ENCODE assay signal across 25 mouse cellular contexts in the genomic region with DNA sequence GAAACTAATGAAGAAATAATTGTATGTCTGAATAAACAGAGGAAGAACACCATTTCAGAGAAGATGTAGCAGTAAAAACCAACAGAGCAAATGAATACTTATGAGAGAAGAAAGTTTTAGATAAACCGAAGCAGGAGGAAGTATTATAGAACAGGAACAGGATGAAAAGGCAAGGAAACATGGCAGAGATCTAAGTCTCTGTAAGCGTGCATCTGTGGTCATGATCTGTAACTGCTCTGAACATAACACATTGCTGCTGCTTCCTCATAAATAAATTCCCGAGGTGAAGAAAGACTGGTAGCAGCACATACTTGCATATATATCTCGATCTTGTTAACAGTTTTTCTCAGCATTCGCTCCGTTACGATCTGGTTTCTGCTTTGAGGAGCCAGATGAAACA.
DNase-seq lines count a peak whose midpoint lies in the region; ATAC-seq lines count a peak whose summit lies in the region.
"Had no signal": no experiment of that assay in that cellular context is flagged by ENCODE, and none has a peak within 500 bp of the region (broad histone marks: within the 10 kb centered on the region; RNA-seq: fewer than 3 reads in every experiment).

No protein-coding gene starts in this region.

- H3K36me3 ChIP-seq in splenic B cell, adult 2 months (ENCODE audit: control insufficient read depth, insufficient read depth, low read length, poor library complexity, severe bottlenecking): no peaks in the 10 kb centered on the region
- H3K36me3 ChIP-seq: forebrain, embryonic 10.5 days; heart, embryonic 12.5 days; heart, embryonic 15.5 days had no signal

- DNase-seq in CD4-positive, CD25-positive, alpha-beta regulatory T cell, adult 2 months (ENCODE audit: low read depth, low spot score): peak; percentile 1
- peak; percentile 5 for DNase-seq in 416B (ENCODE audit: low read depth)
- DNase-seq in splenic B cell, adult 2 months (ENCODE audit: low read depth, low spot score): peak; percentile 2
- no peak for DNase-seq in left cerebral cortex, postnatal 10 days (ENCODE audit: extremely low spot score in 1 of 2, low spot score in 2 of 2)
- no peak for DNase-seq in adrenal gland, adult 18-20 months (ENCODE audit: low spot score in 2 of 2)
- DNase-seq: adrenal gland, adult 2 months; adrenal gland, postnatal 14 days; B cell, adult 2 months; cerebellum, adult 11-12 months; cerebellum, adult 8-10 months; cerebellum, postnatal 10 days; cerebellum, postnatal 36 days; gastrocnemius, postnatal 25 days; heart, adult 18-20 months; heart, postnatal 10 days; heart, postnatal 36 days had no signal

- intact Hi-C loops in left cerebral cortex, postnatal 10 days (cut with DNase I): no loop called here

- ATAC-seq in CD4-positive, CD25-positive, alpha-beta regulatory T cell, adult 4 months: no peak
- ATAC-seq in hematopoietic stem cell, adult 5-6 weeks (replicated peaks in 1 of 2; ENCODE audit: insufficient read depth in 1 of 2, low FRiP score in 2 of 2, low TSS enrichment in 1 of 2, low read depth in 1 of 2, poor library complexity in 2 of 2, severe bottlenecking in 2 of 2): 0 out of 4 replicates have a peak, but pooled peaks have one; percentile 29 to 42
- ATAC-seq: activated CD4-positive, CD25-positive, alpha-beta regulatory T cell, adult 4 months; forebrain, embryonic 13.5 days; hindbrain, postnatal 0 days; inflammation-experienced regulatory T-cells, adult 6 months had no signal

- no peaks in the 10 kb centered on the region for H3K27me3 ChIP-seq in splenic B cell, adult 2 months (ENCODE audit: control insufficient read depth, insufficient read depth, low read length, poor library complexity, severe bottlenecking)
- H3K27me3 ChIP-seq: forebrain, embryonic 13.5 days; heart, embryonic 12.5 days; heart, embryonic 15.5 days had no signal

Comparison
In these comparisons a context has a peak if more than half of its experiments do, and no peak if none do; other contexts are left out.
1. DNase-seq: peak in CD4-positive, CD25-positive, alpha-beta regulatory T cell, adult 2 months (single experiment), 416B (single experiment) and splenic B cell, adult 2 months (single experiment); none in left cerebral cortex, postnatal 10 days (0 of 2) and adrenal gland, adult 18-20 months (0 of 2).